Mouse (Mus musculus) small intestine, adult 2 months (tissue): ENCODE measurements around the gene Dennd5b. TPM values are rescaled to one million over a fixed set of nuclear protein-coding genes. Genes with fewer than 3 reads are reported as not detected.
A peak's percentile ranks its signal among the peaks of the same experiment; 100 is the strongest.

Source experiments
- H3K27ac ChIP-seq: fragments of 200-500 bp; 2 replicates; pipeline ENCODE4 v1.5.1; 2012; ENCODE audit warnings: low read depth, low read length, control low read depth, inconsistent platforms; ENCODE audit not compliant: insufficient read depth
- H3K27me3 ChIP-seq: fragments of 200-500 bp; 2 replicates; pipeline ENCODE4 v1.6.1; 2012; ENCODE audit warnings: mild to moderate bottlenecking, moderate library complexity, low read length, inconsistent platforms; ENCODE audit not compliant: control insufficient read depth, insufficient read depth
- H3K36me3 ChIP-seq: fragments of 200-500 bp; 2 replicates; pipeline ENCODE4 v1.6.1; 2012; ENCODE audit warnings: mild to moderate bottlenecking, low read length, control low read depth, inconsistent platforms; ENCODE audit not compliant: control insufficient read depth, insufficient read depth
- H3K4me1 ChIP-seq: fragments of 200-500 bp; 2 replicates; pipeline ENCODE4 v1.6.1; 2012; ENCODE audit warnings: low read length, inconsistent platforms, mixed read lengths; ENCODE audit not compliant: control insufficient read depth, insufficient read depth, insufficient read length
- H3K4me3 ChIP-seq: fragments of 200-500 bp; 2 replicates; pipeline ENCODE4 v1.5.1; 2012; ENCODE audit warnings: low read depth, mild to moderate bottlenecking, control low read depth, inconsistent platforms, low read length, moderate library complexity
- CTCF ChIP-seq: fragments of 200-500 bp; IDR thresholded peaks from 2 replicates; pipeline ENCODE4 v1.5.1; 2012; ENCODE audit warnings: low read depth, mild to moderate bottlenecking, control low read depth, inconsistent platforms, low read length, moderate library complexity, mixed read lengths; ENCODE audit not compliant: insufficient replicate concordance, insufficient read length; ENCODE audit errors: extremely low read depth
- POLR2A ChIP-seq: fragments of 200-500 bp; IDR thresholded peaks from 2 replicates; pipeline ENCODE4 v1.6.1; 2012; ENCODE audit warnings: low read depth, mild to moderate bottlenecking, control low read depth, inconsistent platforms, low read length, moderate library complexity
- WGBS: fragments of 180-500 bp; shearing (Covaris S2); methylation state at CpG from one replicate; pipeline ENCODE4 v1.1.7; 2018; 5-methylcytosine and 5-hydroxymethylcytosine counted together
- polyA plus RNA-seq: library from polyadenylated mRNA; depleted of rRNA; stranded (reverse); fragments of >200 nt; gene quantifications from 2 replicates; pipeline ENCODE4 v1.2.3, GENCODE M21; 2012

The Dennd5b gene
- polyA plus RNA-seq, 1 experiment, result 36.1 TPM

GRCm38 (mm10) chr6:149100174-149101075 lies 1.1 kb downstream of the Dennd5b start:
- Histone ChIP-seq H3K27ac (peak overlapping the region; percentile 88), H3K36me3 (no peaks in the 10 kb centered on the region), H3K4me3 (peak overlapping the region; percentile 95), H3K4me1 (peaks cover 5% of the 10 kb centered on the region; the same call in 1 of the 2 replicates), H3K27me3 (no peaks in the 10 kb centered on the region)
- TF ChIP-seq CTCF, result no peak
- peak; percentile 58; the same call in 1 of the 2 replicates for TF ChIP-seq POLR2A
- WGBS, result 3% methylated on average over 52 of the region's 52 CpGs

- peaks cover 5% of the 10 kb centered on the region; the same call in 1 of the 2 replicates for H3K4me1 ChIP-seq
- H3K27ac ChIP-seq, result no peak overlapping the region
- no peak for TF ChIP-seq POLR2A
- TF ChIP-seq CTCF, result no peak
- no peak overlapping the region for H3K4me3 ChIP-seq
- no peaks in the 10 kb centered on the region for H3K27me3 ChIP-seq
- no peaks in the 10 kb centered on the region for H3K36me3 ChIP-seq
These were observed 2.5 kb downstream of the Dennd5b start for GRCm38 (mm10) chr6:149098993-149099392.

- TF ChIP-seq CTCF, result no peak
- no peak for TF ChIP-seq POLR2A
- Histone ChIP-seq H3K4me1 (peaks cover 8% of the 10 kb centered on the region; the same call in 1 of the 2 replicates), H3K27ac (peak overlapping the region; percentile 56; the same call in 1 of the 2 replicates), H3K4me3 (no peak overlapping the region), H3K36me3 (no peaks in the 10 kb centered on the region), H3K27me3 (no peaks in the 10 kb centered on the region)
- 92% methylated on average over 1 of the region's 1 CpGs for WGBS
These were observed 4.2 kb downstream of the Dennd5b start for GRCm38 (mm10) chr6:149097276-149097675.

GRCm38 (mm10) chr6:149096233-149096632 lies 5.2 kb downstream of the Dennd5b start:
- WGBS, result 59% methylated on average over 2 of the region's 2 CpGs
- TF ChIP-seq POLR2A, result no peak
- TF ChIP-seq CTCF, result no peak
- Histone ChIP-seq H3K4me1 (peaks cover 8% of the 10 kb centered on the region; the same call in 1 of the 2 replicates), H3K27me3 (no peaks in the 10 kb centered on the region), H3K36me3 (no peaks in the 10 kb centered on the region), H3K27ac (peak overlapping the region; percentile 46; the same call in 1 of the 2 replicates), H3K4me3 (no peak overlapping the region)

- H3K27me3 ChIP-seq, result no peaks in the 10 kb centered on the region
- no peaks in the 10 kb centered on the region for H3K36me3 ChIP-seq
- no peak overlapping the region for H3K27ac ChIP-seq
- H3K4me3 ChIP-seq, result no peak overlapping the region
- H3K4me1 ChIP-seq, result peaks cover 8% of the 10 kb centered on the region; the same call in 1 of the 2 replicates
- no peak for TF ChIP-seq POLR2A
- no peak for TF ChIP-seq CTCF
- WGBS, result 69% methylated on average over 6 of the region's 6 CpGs
These were observed 6.1 kb downstream of the Dennd5b start for GRCm38 (mm10) chr6:149095389-149095788.

- no peak overlapping the region for H3K4me3 ChIP-seq
- 64% methylated on average over 1 of the region's 1 CpGs for WGBS
These were observed 6.9 kb downstream of the Dennd5b start for GRCm38 (mm10) chr6:149094555-149094954.

GRCm38 (mm10) chr6:149093465-149093864 lies 8.0 kb downstream of the Dennd5b start:
- H3K4me3 ChIP-seq, result no peak overlapping the region
- TF ChIP-seq CTCF (no peak), POLR2A (no peak)
- 15% methylated on average over 5 of the region's 5 CpGs for WGBS
- H3K4me1 ChIP-seq, result peaks cover 8% of the 10 kb centered on the region; the same call in 1 of the 2 replicates
- H3K27ac ChIP-seq, result peak overlapping the region; percentile 50
- no peaks in the 10 kb centered on the region for H3K36me3 ChIP-seq
- H3K27me3 ChIP-seq, result no peaks in the 10 kb centered on the region

More at GRCm38 (mm10) chr6:149094555-149094954, 6.9 kb downstream of the Dennd5b start:
- Histone ChIP-seq H3K27me3 (no peaks in the 10 kb centered on the region), H3K36me3 (no peaks in the 10 kb centered on the region), H3K27ac (no peak overlapping the region), H3K4me1 (peaks cover 8% of the 10 kb centered on the region; the same call in 1 of the 2 replicates)
- no peak for TF ChIP-seq CTCF
- TF ChIP-seq POLR2A, result no peak
